Mouse (Mus musculus) cerebellum, postnatal 10 days (tissue): ENCODE data around the gene Lrrc42.
A peak's percentile ranks its signal among the peaks of the same experiment; 100 is the strongest.

ENCODE experiments used
- DNase-seq, 2 experiments: peaks; one replicate each; pipeline ENCODE4 v3.0.0; 2021; ENCODE audit warnings: mixed read lengths in 2 of 2

Lrrc42 gene

DNA sequence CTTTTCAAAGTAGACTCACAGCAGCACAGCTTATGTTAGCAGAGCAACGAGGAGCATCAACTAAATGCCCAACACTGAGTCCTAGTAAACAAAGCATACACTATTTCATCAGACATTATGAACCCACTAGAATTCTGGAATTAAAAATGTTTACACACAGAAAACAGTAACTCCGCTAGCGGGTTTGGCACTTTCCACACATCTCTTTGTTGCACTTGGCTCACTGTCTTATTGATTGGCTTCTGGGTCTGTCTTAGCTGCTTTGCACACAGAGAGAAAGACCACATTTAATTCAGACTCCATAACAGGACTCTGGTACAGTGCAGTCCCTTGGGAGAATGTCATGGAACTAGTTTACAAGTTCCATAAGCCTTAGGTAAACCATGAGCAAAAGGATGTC, 5.3 kb downstream of the Lrrc42 start:
- DNase-seq = peak in 1 of 2 experiments; percentile 7

DNA sequence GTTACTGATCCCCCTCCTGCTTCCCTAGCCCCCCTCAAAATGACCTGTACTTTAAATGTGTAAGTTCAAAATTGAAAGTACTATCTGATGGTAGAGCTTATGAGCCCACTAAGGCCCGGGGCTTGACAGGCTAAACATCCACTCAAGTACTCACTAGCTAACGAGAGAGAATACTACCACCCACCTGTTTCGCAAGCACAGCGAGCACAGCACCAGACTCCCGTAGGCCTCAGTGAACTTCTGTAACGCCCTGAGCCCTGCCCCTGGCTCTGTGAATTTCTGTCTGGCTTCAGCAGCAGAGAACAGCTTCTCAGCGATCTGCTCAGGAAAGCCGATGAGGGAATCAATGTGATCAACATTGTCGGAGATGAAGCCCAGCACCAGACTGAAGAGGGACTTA, 6.2 kb downstream of the Lrrc42 start:
- no peak for DNase-seq

DNA sequence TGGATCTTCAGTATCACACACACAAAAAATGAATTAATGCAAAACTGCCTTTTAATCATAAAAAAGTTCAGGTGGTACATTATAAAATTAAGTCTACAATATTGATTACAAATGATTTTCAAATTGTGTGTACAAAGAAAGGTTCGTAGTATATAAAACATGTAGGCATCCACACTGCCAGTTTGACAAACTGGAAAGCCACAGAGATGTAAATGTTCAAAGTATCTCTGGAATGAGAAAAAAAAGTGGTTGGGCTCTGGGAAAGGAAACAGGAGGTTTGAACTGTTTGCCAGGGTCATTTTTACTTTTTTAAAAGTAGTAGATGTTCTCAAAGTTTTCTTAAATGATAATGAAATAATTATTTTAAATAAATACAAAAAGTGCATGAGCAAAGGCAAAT, 7.3 kb downstream of the Lrrc42 start:
- no peak for DNase-seq

DNA sequence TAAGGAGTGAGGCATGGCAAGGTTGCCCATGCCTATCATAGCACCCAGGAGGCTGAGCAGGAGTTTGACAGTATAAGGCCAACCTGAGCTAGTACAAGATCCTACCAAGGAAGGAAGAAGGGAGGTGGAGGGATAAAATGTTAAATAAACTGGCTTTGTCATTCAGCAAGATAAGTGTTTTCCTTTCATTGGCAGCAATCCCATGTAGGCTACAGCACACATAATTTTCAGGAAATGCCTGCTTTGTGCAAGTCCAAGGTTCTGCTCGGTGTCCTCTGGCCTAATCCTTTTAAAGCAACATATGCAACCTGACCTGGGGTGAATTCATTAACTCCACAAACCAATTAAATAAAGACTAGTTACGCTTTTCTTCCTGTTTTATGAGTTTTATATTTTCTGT, 8.0 kb downstream of the Lrrc42 start:
- no peak for DNase-seq

GRCm38 (mm10) chr4:107243365-107244333, 9.7 kb downstream of the Lrrc42 start:
- no peak for DNase-seq

- no peak for DNase-seq
Observed at GRCm38 (mm10) chr4:107240196-107240595, 13.1 kb downstream of the Lrrc42 start.

DNA sequence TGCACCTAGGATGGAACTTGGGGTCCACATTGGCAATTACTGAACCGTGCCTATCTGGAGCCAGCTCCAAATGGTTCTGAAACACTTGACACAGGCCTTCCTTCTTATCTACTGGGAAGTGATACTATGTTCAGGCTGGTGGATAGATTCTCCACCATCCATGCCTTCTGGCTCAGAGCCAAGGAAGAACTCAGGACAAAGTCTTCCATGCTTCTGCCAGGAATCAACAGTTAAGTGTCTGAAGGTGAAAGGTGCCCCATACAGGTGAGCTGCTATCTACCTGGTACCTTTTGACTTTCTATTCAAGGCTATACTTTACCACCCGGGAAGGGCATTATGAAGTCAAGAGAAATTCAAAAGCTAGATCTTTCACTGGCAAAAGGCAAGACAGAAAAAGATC, 15.1 kb downstream of the Lrrc42 start:
- DNase-seq = no peak

DNA sequence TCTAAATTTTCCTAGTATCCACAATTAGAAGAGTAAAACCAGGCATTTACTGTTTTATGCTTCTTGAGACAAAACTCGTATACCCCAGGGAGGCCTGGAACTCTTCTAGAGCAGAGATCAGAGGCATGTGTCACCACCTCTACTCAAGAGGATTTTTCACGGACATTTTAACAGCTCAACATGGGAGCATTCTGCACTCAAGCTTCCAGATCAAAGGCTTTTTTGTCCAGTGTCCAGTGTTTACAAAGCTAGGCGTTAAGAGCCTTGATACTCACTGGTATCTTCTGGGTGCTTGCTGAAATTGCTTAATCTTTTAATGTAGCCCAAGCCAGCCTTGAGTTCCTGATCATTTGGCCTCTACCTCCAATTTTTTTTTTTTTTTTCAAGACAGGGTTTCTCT, 21.1 kb downstream of the Lrrc42 start:
- DNase-seq = no peak

- DNase-seq = no peak
Observed at GRCm38 (mm10) chr4:107226313-107226712, 27.0 kb downstream of the Lrrc42 start.

GRCm38 (mm10) chr4:107223225-107224204, 29.8 kb downstream of the Lrrc42 start:
- DNase-seq = peak; percentile 92 to 95

- DNase-seq = peak; percentile 36 to 49
Observed at GRCm38 (mm10) chr4:107221524-107221923, 31.8 kb downstream of the Lrrc42 start.

DNA sequence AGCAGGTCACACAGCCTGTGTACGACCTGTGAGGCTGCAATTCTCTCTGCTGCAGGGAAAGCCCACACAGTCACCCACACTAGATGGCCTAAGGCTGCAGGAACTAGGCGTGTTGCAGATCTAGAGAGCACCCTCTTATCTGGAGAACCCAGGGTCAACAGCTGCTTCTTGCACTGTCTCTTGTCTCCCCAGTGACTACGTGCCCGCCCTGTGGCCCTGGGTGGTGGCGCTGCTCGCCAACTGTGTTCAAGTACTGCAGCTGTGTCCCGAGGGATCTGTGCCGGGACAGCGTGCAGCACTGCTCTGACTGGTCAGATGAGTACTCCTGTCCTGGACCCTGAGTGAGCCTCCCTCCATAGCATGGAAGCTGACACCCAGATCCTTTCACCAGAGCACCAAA, 35.8 kb downstream of the Lrrc42 start:
- no peak for DNase-seq

DNA sequence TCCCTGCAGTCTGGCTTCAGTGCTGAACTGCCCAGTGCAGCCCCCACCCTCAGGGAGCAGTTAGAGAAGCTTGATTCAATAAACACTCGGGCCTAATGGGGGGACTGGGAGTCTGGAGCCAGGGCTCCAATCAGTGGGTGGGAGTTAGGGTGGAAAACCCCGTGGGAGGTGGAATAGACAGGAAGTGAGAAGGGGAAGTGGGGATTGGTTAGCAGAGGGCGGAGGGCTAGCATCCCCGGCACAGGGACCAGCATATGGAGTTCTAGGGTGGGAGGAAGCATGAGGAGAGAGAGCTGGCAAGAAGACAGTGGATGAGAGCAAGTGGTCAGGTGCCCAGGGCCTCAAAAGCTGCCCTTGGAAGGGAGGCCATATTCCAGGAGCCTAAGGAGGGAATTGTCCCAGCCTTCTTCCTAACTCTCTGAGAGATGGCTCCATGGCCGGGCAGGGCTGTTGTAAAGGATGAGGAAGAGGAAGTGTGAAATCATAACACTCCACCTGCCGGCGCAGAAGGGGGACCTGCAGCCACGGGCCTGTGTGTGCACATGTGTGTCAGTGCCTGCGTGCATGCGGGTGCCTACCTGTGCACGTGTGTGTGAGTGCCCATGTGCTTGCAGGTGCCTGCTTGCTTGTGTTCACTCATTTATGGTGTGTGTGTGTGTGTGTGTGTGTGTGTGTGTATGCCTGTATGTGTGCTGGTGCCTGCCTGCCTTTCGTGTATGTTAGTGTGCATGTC, 39.9 kb downstream of the Lrrc42 start:
- peak; percentile 34 to 35 for DNase-seq

DNA sequence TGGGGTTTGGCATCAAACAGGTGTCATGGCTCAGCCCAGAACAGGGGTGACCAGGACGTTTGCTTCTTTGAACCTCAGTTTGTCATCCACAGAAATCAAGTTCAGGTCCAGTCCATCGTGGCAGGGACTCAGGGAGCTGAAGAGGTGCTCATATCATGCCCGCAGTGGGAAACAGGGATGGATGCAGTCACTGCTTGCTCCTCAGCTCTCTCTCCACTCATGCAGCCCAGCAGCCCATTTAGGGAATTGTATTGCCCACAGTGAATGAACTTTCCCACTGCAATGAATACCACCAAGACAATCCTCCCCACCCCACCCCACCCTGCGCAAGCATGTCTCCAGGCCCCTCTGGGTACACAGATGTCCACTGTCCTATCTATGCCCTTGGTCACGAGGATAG, 41.4 kb downstream of the Lrrc42 start:
- no peak for DNase-seq

- peak; percentile 18 to 21 for DNase-seq
Observed at GRCm38 (mm10) chr4:107211465-107211864, 41.9 kb downstream of the Lrrc42 start.

- DNase-seq = no peak
Observed at GRCm38 (mm10) chr4:107210483-107211097, 42.7 kb downstream of the Lrrc42 start.

GRCm38 (mm10) chr4:107208880-107209279, 44.5 kb downstream of the Lrrc42 start, which contains the start of gene Ldlrad1:
TSS of gene Ldlrad1 (plus strand) at chr4:107209180.
- DNase-seq = no peak

DNA sequence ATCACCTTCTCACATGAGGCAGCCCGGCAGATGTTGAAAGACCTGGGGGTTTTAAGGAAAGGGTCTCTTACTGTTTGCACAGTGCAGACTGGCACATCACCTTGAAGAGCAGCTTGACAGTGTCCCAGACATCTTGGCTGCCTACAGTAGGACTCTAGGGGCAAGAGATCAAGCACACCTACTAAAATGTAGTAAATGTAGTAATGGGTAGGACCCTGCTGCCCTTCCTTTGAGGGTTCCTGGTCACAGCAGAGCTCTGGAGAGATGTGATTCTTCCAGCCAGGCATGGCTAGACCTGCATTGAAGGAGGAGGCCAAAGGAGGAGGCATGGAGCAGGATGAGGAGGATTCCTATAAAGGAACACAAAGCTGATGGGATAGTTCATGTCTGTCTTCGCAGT, 46.3 kb downstream of the Lrrc42 start:
- no peak for DNase-seq

DNA sequence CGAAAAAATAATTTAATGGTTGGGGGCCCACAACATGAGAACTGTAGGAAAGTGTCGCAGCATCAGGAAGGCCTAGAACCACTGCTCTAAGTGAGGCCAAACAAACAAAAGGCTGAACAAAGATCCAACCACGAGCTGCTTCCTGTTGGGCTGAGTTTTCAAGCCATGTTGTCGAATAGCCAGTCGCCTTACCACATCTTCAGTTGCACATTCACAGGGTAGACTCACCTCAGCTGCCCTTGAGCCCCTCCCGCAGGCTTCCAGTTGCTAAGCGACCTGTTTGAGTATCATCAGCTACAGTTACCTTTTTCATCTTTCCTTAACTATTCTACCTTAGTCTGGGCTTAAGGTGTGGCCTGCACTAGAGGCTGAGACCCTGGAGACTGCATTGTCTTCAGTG, 50.3 kb downstream of the Lrrc42 start:
- no peak for DNase-seq

- no peak for DNase-seq
Observed at GRCm38 (mm10) chr4:107201779-107202178, 51.6 kb downstream of the Lrrc42 start.

GRCm38 (mm10) chr4:107198072-107198471, 55.3 kb downstream of the Lrrc42 start:
- no peak for DNase-seq

GRCm38 (mm10) chr4:107196454-107196853, 56.9 kb downstream of the Lrrc42 start:
- no peak for DNase-seq
